ENCODE assay signal across 8 mouse cellular contexts in genomic region chr10:75764519-75765473, GRCm38 (mm10). TPM values are rescaled to one million over a fixed set of nuclear protein-coding genes. Genes with fewer than 3 reads are reported as not detected.
DNase-seq lines count a peak whose midpoint lies in the region; ATAC-seq lines count a peak whose summit lies in the region.

No protein-coding gene starts in this region.

- H3K4me3 ChIP-seq in forebrain, embryonic 13.5 days: peak overlapping the region; percentile 87
- H3K4me3 ChIP-seq in megakaryocyte, embryonic 14.5 days (replicated peaks): peak overlapping the region; percentile 99

- H3K4me1 ChIP-seq in forebrain, embryonic 13.5 days: peaks cover 15% of the 10 kb centered on the region
- peaks cover 33% of the 10 kb centered on the region for H3K4me1 ChIP-seq in megakaryocyte, embryonic 14.5 days

- peak overlapping the region; percentile 58 for H3K9ac ChIP-seq in forebrain, embryonic 13.5 days

- no peaks in the 10 kb centered on the region for H3K9me3 ChIP-seq in forebrain, embryonic 13.5 days (replicated peaks)
- no peaks in the 10 kb centered on the region for H3K9me3 ChIP-seq in megakaryocyte, embryonic 14.5 days

- peaks cover 12% of the 10 kb centered on the region for H3K36me3 ChIP-seq in forebrain, embryonic 13.5 days (ENCODE audit: poor library complexity, severe bottlenecking)
- peaks cover 19% of the 10 kb centered on the region for H3K36me3 ChIP-seq in megakaryocyte, embryonic 14.5 days (replicated peaks; ENCODE audit: low read length)

- H3K4me2 ChIP-seq in forebrain, embryonic 13.5 days: peak overlapping the region; percentile 94

- peak overlapping the region; percentile 37 for H3K27ac ChIP-seq in forebrain, embryonic 13.5 days

- WGBS in forebrain, embryonic 13.5 days: 1% methylated on average over 27 of the region's 27 CpGs

- no peaks in the 10 kb centered on the region for H3K27me3 ChIP-seq in forebrain, embryonic 13.5 days
- H3K27me3 ChIP-seq in megakaryocyte, embryonic 14.5 days (replicated peaks): no peaks in the 10 kb centered on the region

- DNase-seq in right cerebral cortex, adult 2 months (ENCODE audit: low spot score in 2 of 2): peak; percentile 42 to 52
- DNase-seq in right cerebral cortex, postnatal 36 days (ENCODE audit: low spot score in 2 of 2): no peak
- DNase-seq in cerebellum, adult 11-12 months: peak; percentile 68
- peak; percentile 69 to 74 for DNase-seq in layer of hippocampus, postnatal 10 days (ENCODE audit: low spot score in 2 of 2)
- DNase-seq in spleen, adult 18-20 months: peak; percentile 27 to 65

- peak; percentile 25 for ATAC-seq in forebrain, embryonic 13.5 days
- peak; percentile 47 for ATAC-seq in hematopoietic stem cell, adult 5-6 weeks (replicated peaks in 1 of 2; ENCODE audit: insufficient read depth in 1 of 2, low FRiP score in 2 of 2, low TSS enrichment in 1 of 2, low read depth in 1 of 2, poor library complexity in 2 of 2, severe bottlenecking in 2 of 2)

RNA-seq across cellular contexts. Expression of gene Cabin1, which starts 0.7 kb away (rescaled TPM):
- polyA plus RNA-seq in forebrain, embryonic 13.5 days (2015; fragmentation: Nextera tagmentation; extraction: Ambion mirVana): 36.9 and 46.1 TPM in 2 replicates
- total RNA-seq in hematopoietic stem cell, adult 5-6 weeks (2017): 27.9 and 29.3 TPM in 2 replicates
- 10 to 100 TPM; 72.5 to 96.4 TPM for total RNA-seq in layer of hippocampus, postnatal 10 days (2021)
- 31.2 and 49.1 TPM in 2 replicates for polyA plus RNA-seq in megakaryocyte, embryonic 14.5 days (2012; ENCODE audit: insufficient read depth, low replicate concordance)

RNA-seq across cellular contexts. Expression of gene Ddt, which starts 8.4 kb away (rescaled TPM):
- 72.2 and 87.4 TPM in 2 replicates for polyA plus RNA-seq in forebrain, embryonic 13.5 days (2015; fragmentation: Nextera tagmentation; extraction: Ambion mirVana)
- 44.2 and 44.6 TPM in 2 replicates for total RNA-seq in hematopoietic stem cell, adult 5-6 weeks (2017)
- total RNA-seq in layer of hippocampus, postnatal 10 days (2021): 10 to 100 TPM; 34.4 to 34.8 TPM
- polyA plus RNA-seq in megakaryocyte, embryonic 14.5 days (2012; ENCODE audit: insufficient read depth, low replicate concordance): 51.1 and 91.0 TPM in 2 replicates

RNA-seq across cellular contexts. Expression of gene Gm20441, which starts 16.0 kb away (rescaled TPM):
- polyA plus RNA-seq in forebrain, embryonic 13.5 days (2015; fragmentation: Nextera tagmentation; extraction: Ambion mirVana): not detected in 2 replicates
- total RNA-seq in hematopoietic stem cell, adult 5-6 weeks (2017): not detected in 2 replicates
- total RNA-seq in layer of hippocampus, postnatal 10 days (2021): not detected
- not detected in 2 replicates for polyA plus RNA-seq in megakaryocyte, embryonic 14.5 days (2012; ENCODE audit: insufficient read depth, low replicate concordance)

RNA-seq across cellular contexts. Expression of gene Gstt3, which starts 16.4 kb away (rescaled TPM):
- polyA plus RNA-seq in forebrain, embryonic 13.5 days (2015; fragmentation: Nextera tagmentation; extraction: Ambion mirVana): 0.45 and 0.52 TPM in 2 replicates
- total RNA-seq in hematopoietic stem cell, adult 5-6 weeks (2017): 12.2 and 12.6 TPM in 2 replicates
- total RNA-seq in layer of hippocampus, postnatal 10 days (2021): under 1 TPM; 0.96 to 0.98 TPM
- polyA plus RNA-seq in megakaryocyte, embryonic 14.5 days (2012; ENCODE audit: insufficient read depth, low replicate concordance): 1.6 TPM in 1 of 2 replicates, not detected in the other

RNA-seq across cellular contexts. Expression of gene Gstt1, which starts 33.6 kb away (rescaled TPM):
- polyA plus RNA-seq in forebrain, embryonic 13.5 days (2015; fragmentation: Nextera tagmentation; extraction: Ambion mirVana): 6.4 and 6.5 TPM in 2 replicates
- 4.7 and 5.6 TPM in 2 replicates for total RNA-seq in hematopoietic stem cell, adult 5-6 weeks (2017)
- total RNA-seq in layer of hippocampus, postnatal 10 days (2021): 1 to 10 TPM; 2.8 to 5.2 TPM
- polyA plus RNA-seq in megakaryocyte, embryonic 14.5 days (2012; ENCODE audit: insufficient read depth, low replicate concordance): 44.0 and 52.9 TPM in 2 replicates

Comparison
In these comparisons a context has a peak if more than half of its experiments do, and no peak if none do; other contexts are left out.
1. DNase-seq: peak in right cerebral cortex, adult 2 months (2 of 2), cerebellum, adult 11-12 months (single experiment), layer of hippocampus, postnatal 10 days (2 of 2) and spleen, adult 18-20 months (2 of 2); none in right cerebral cortex, postnatal 36 days (0 of 2).